Mouse (Mus musculus) gastrocnemius, adult 2 months (tissue): ENCODE measurements around the gene Gm20388. TPM values are rescaled to one million over a fixed set of nuclear protein-coding genes. Genes with fewer than 3 reads are reported as not detected.

Source experiments
- DNase-seq: peaks from one replicate; pipeline ENCODE4 v3.0.0; 2022
- H3K27ac ChIP-seq: fragments of 200-600 bp; 2 replicates; pipeline ENCODE4 v1.8.1; 2022; ENCODE audit warnings: mild to moderate bottlenecking
- H3K4me3 ChIP-seq: fragments of 200-600 bp; 2 replicates; pipeline ENCODE4 v1.8.1; 2022; ENCODE audit warnings: mild to moderate bottlenecking, moderate library complexity
- CTCF ChIP-seq: fragments of 200-600 bp; IDR thresholded peaks from 2 replicates; pipeline ENCODE4 v1.8.1; 2022; ENCODE audit warnings: antibody characterized with exemption, mild to moderate bottlenecking, moderate library complexity
- intact Hi-C: fragments of 180-260 bp; cut with DNase I; formaldehyde crosslinking; loops from one replicate; pipeline ENCODE4 v1.15.1; 2025
- total RNA-seq, 2 experiments: library from RNA; stranded (reverse); gene quantifications; 2 replicates each; pipeline ENCODE4 v1.2.3; 2021

Gm20388 gene
- total RNA-seq, 2 experiments from 2014 or later = 6.1 to 15.0 TPM

GRCm38 (mm10) chr8:124270504-124270903 is 4359.9 kb downstream of the Gm20388 start:
- no peak overlapping the region for H3K4me3 ChIP-seq
- DNase-seq = no peak
- peak overlapping the region; percentile 20; the same call in 1 of the 2 replicates for H3K27ac ChIP-seq
- intact Hi-C loops = loop anchor here (5.0 kb wide), 1 partner anchor 88 kb away; no protein-coding TSS in a partner anchor
- no peak for TF ChIP-seq CTCF

- DNase-seq = no peak
- Histone ChIP-seq H3K27ac (peak overlapping the region; percentile 20; the same call in 1 of the 2 replicates), H3K4me3 (no peak overlapping the region)
- no peak for TF ChIP-seq CTCF
- intact Hi-C loops = loop anchor here (5.0 kb wide), 1 partner anchor 89 kb away; no protein-coding TSS in a partner anchor
These were observed 4360.3 kb downstream of the Gm20388 start for GRCm38 (mm10) chr8:124270904-124271303.

GRCm38 (mm10) chr8:124271518-124271917 is 4360.9 kb downstream of the Gm20388 start:
- DNase-seq = no peak
- Histone ChIP-seq H3K27ac (no peak overlapping the region), H3K4me3 (no peak overlapping the region)
- intact Hi-C loops = loop anchor here (5.0 kb wide), 1 partner anchor 89 kb away; no protein-coding TSS in a partner anchor
- TF ChIP-seq CTCF = no peak

GRCm38 (mm10) chr8:124272792-124273191 is 4362.2 kb downstream of the Gm20388 start:
- intact Hi-C loops = loop anchor here (5.0 kb wide), 1 partner anchor 90 kb away; no protein-coding TSS in a partner anchor
- DNase-seq = no peak
- no peak for TF ChIP-seq CTCF
- Histone ChIP-seq H3K4me3 (no peak overlapping the region), H3K27ac (no peak overlapping the region)

- intact Hi-C loops = loop anchor here (5.0 kb wide), 1 partner anchor 91 kb away; no protein-coding TSS in a partner anchor
- TF ChIP-seq CTCF = no peak
- no peak for DNase-seq
- no peak overlapping the region for H3K4me3 ChIP-seq
- H3K27ac ChIP-seq = no peak overlapping the region
These were observed 4363.1 kb downstream of the Gm20388 start for GRCm38 (mm10) chr8:124273606-124274218.

- no peak for DNase-seq
- intact Hi-C loops = loop anchor here (5.0 kb wide), 1 partner anchor 92 kb away; no protein-coding TSS in a partner anchor
- no peak for TF ChIP-seq CTCF
- H3K27ac ChIP-seq = peak overlapping the region; percentile 24; the same call in 1 of the 2 replicates
- no peak overlapping the region for H3K4me3 ChIP-seq
These were observed 4363.9 kb downstream of the Gm20388 start for GRCm38 (mm10) chr8:124274441-124275120.

GRCm38 (mm10) chr8:124275377-124276071 is 4364.9 kb downstream of the Gm20388 start:
- Histone ChIP-seq H3K4me3 (no peak overlapping the region), H3K27ac (peak overlapping the region; percentile 24; the same call in 1 of the 2 replicates)
- DNase-seq = no peak
- intact Hi-C loops = no loop called here
- TF ChIP-seq CTCF = no peak

- Histone ChIP-seq H3K27ac (peak overlapping the region; percentile 75), H3K4me3 (peak overlapping the region; percentile 22)
- intact Hi-C loops = no loop called here
- peak; percentile 78 for DNase-seq
- TF ChIP-seq CTCF = no peak
These were observed 4367.6 kb downstream of the Gm20388 start for GRCm38 (mm10) chr8:124277951-124278910.

- no peak for DNase-seq
- Histone ChIP-seq H3K4me3 (no peak overlapping the region), H3K27ac (peak overlapping the region; percentile 75)
- no peak for TF ChIP-seq CTCF
- intact Hi-C loops = no loop called here
These were observed 4368.5 kb downstream of the Gm20388 start for GRCm38 (mm10) chr8:124278956-124279689.

- TF ChIP-seq CTCF = no peak
These were observed 4369.0 kb downstream of the Gm20388 start for GRCm38 (mm10) chr8:124279690-124279985.

GRCm38 (mm10) chr8:124281700-124282541 is 4371.3 kb downstream of the Gm20388 start:
- peak overlapping the region; percentile 89 for H3K27ac ChIP-seq
- intact Hi-C loops = loop anchor here (5.0 kb wide), 1 partner anchor 50 kb away; the partner anchor contains the start of gene Galnt2
- peak overlapping the region; percentile 41 for H3K4me3 ChIP-seq
- DNase-seq = peak; percentile 60
- TF ChIP-seq CTCF = no peak; the same call in 1 of the 2 replicates

More at GRCm38 (mm10) chr8:124279690-124279985, 4369.0 kb downstream of the Gm20388 start:
- Histone ChIP-seq H3K4me3 (no peak overlapping the region), H3K27ac (no peak overlapping the region)
- intact Hi-C loops = no loop called here
- DNase-seq = no peak
